Mouse (Mus musculus) MEL (cell line): ENCODE data around the gene Bmper. TPM values are rescaled to one million over a fixed set of nuclear protein-coding genes. Genes with fewer than 3 reads are reported as not detected.

Source experiments
- DNase-seq: peaks from one replicate; pipeline ENCODE4 v3.0.0; 2011; ENCODE audit warnings: low read depth, low spot score
- H3K27ac ChIP-seq: 2 replicates; pipeline ENCODE4 v1.5.1; 2012; ENCODE audit warnings: low read depth, mild to moderate bottlenecking, control low read depth, low read length, moderate library complexity; ENCODE audit not compliant: control insufficient read depth
- H3K27me3 ChIP-seq, 2 experiments: fragments of 150-350 bp in 1 of 2; sonication (generic) in 1 of 2; 2 replicates each; pipeline ENCODE4 v1.6.1; 2012; ENCODE audit warnings: low read length in 2 of 2, mild to moderate bottlenecking in 2 of 2, improper control_type of control experiment in 1 of 2, moderate library complexity in 1 of 2; ENCODE audit not compliant: insufficient read depth in 2 of 2, control insufficient read depth in 1 of 2
- H3K36me3 ChIP-seq, 2 experiments: 2 replicates each; pipeline ENCODE4 v1.6.1; 2012 to 2014; ENCODE audit warnings: low read length in 2 of 2, improper control_type of control experiment in 1 of 2, inconsistent platforms in 1 of 2, mild to moderate bottlenecking in 1 of 2; ENCODE audit not compliant: insufficient read depth in 2 of 2, control insufficient read depth in 1 of 2
- H3K4me1 ChIP-seq, 2 experiments: fragments of 150-350 bp in 1 of 2; sonication (generic) in 1 of 2; 2 replicates each; pipeline ENCODE4 v1.6.1; 2012; ENCODE audit warnings: low read length in 2 of 2, improper control_type of control experiment in 1 of 2, mild to moderate bottlenecking in 1 of 2; ENCODE audit not compliant: insufficient read depth in 2 of 2, control insufficient read depth in 1 of 2
- H3K4me3 ChIP-seq, 2 experiments: fragments of 150-350 bp in 1 of 2; sonication (generic) in 1 of 2; 2 replicates each; pipeline ENCODE4 v1.5.1; 2012; ENCODE audit warnings: low read depth in 2 of 2, low read length in 2 of 2, mild to moderate bottlenecking in 2 of 2, moderate library complexity in 2 of 2, control low read depth in 1 of 2, improper control_type of control experiment in 1 of 2; ENCODE audit not compliant: control insufficient read depth in 1 of 2, insufficient read depth in 1 of 2
- H3K79me2 ChIP-seq: 2 replicates; pipeline ENCODE4 v1.6.1; 2012; ENCODE audit warnings: mild to moderate bottlenecking, low read length, moderate library complexity; ENCODE audit not compliant: control insufficient read depth, poor library complexity, insufficient read depth
- H3K9ac ChIP-seq: 2 replicates; pipeline ENCODE4 v1.6.1; 2012; ENCODE audit warnings: low read depth, mild to moderate bottlenecking, control low read depth, low read length, moderate library complexity; ENCODE audit not compliant: control insufficient read depth, poor library complexity, severe bottlenecking
- H3K9me3 ChIP-seq: fragments of 150-350 bp; sonication (generic); replicated peaks from 2 replicates; pipeline ENCODE4 v1.6.1; 2012; ENCODE audit warnings: mild to moderate bottlenecking, low read length, improper control_type of control experiment, moderate library complexity; ENCODE audit not compliant: insufficient read depth
- BHLHE40 ChIP-seq: IDR thresholded peaks from 2 replicates; pipeline ENCODE4 v1.6.1; 2012; ENCODE audit warnings: low read depth, mild to moderate bottlenecking, inconsistent platforms, low read length, improper control_type of control experiment, borderline replicate concordance
- EP300 ChIP-seq, 2 experiments: IDR thresholded peaks; 2 replicates each; pipeline ENCODE4 v1.6.1; 2011; ENCODE audit warnings: improper control_type of control experiment in 2 of 2, low read length in 2 of 2, low read depth in 1 of 2, mild to moderate bottlenecking in 1 of 2
- JUND ChIP-seq: IDR thresholded peaks from 2 replicates; pipeline ENCODE4 v1.6.1; 2011; ENCODE audit warnings: low read depth, mild to moderate bottlenecking, improper control_type of control experiment, low read length
- KAT2A ChIP-seq: conservative IDR thresholded peaks from 2 replicates; pipeline ENCODE4 v1.6.1; 2012; ENCODE audit warnings: low read depth, low read length, improper control_type of control experiment, inconsistent platforms
- MAZ ChIP-seq: IDR thresholded peaks from 2 replicates; pipeline ENCODE4 v1.6.1; 2012; ENCODE audit warnings: low read depth, mild to moderate bottlenecking, inconsistent platforms, low read length, improper control_type of control experiment
- MXI1 ChIP-seq: IDR thresholded peaks from 2 replicates; pipeline ENCODE4 v1.6.1; 2011; ENCODE audit warnings: mild to moderate bottlenecking, low read depth, low read length, improper control_type of control experiment
- MYB ChIP-seq: IDR thresholded peaks from 2 replicates; pipeline ENCODE4 v1.6.1; 2011; ENCODE audit warnings: mild to moderate bottlenecking, low read depth, low read length, improper control_type of control experiment
- MYC ChIP-seq: IDR thresholded peaks from 2 replicates; pipeline ENCODE4 v1.6.1; 2011; ENCODE audit warnings: low read depth, mild to moderate bottlenecking, low read length, improper control_type of control experiment, moderate library complexity
- NRF1 ChIP-seq: IDR thresholded peaks from 2 replicates; pipeline ENCODE4 v1.6.1; 2014; ENCODE audit warnings: low read depth, mild to moderate bottlenecking, inconsistent platforms, low read length, improper control_type of control experiment, moderate library complexity; ENCODE audit not compliant: poor library complexity, insufficient read depth, severe bottlenecking
- POLR2AphosphoS2 ChIP-seq: IDR thresholded peaks from 2 replicates; pipeline ENCODE4 v1.6.1; 2011; ENCODE audit warnings: low read length, improper control_type of control experiment
- POLR2AphosphoS5 ChIP-seq: IDR thresholded peaks from 2 replicates; pipeline ENCODE4 v1.6.1; 2012; ENCODE audit warnings: low read depth, borderline replicate concordance, mild to moderate bottlenecking, inconsistent platforms, low read length, moderate library complexity, mixed read lengths
- SIN3A ChIP-seq: IDR thresholded peaks from 2 replicates; pipeline ENCODE4 v1.6.1; 2012; ENCODE audit warnings: low read length, improper control_type of control experiment, inconsistent platforms
- TAL1 ChIP-seq: IDR thresholded peaks from 2 replicates; pipeline ENCODE4 v1.6.1; 2012; ENCODE audit warnings: mild to moderate bottlenecking, inconsistent platforms, low read length, moderate library complexity, mixed read lengths
- USF1 ChIP-seq: IDR thresholded peaks from 2 replicates; pipeline ENCODE4 v1.6.1; 2014; ENCODE audit warnings: low read depth, mild to moderate bottlenecking, inconsistent platforms, low read length, improper control_type of control experiment, moderate library complexity
- USF2 ChIP-seq, 2 experiments: IDR thresholded peaks; 2 replicates each; pipeline ENCODE4 v1.6.1; 2011 to 2012; ENCODE audit warnings: improper control_type of control experiment in 2 of 2, low read length in 2 of 2, borderline replicate concordance in 1 of 2, inconsistent platforms in 1 of 2, low read depth in 1 of 2, mild to moderate bottlenecking in 1 of 2; ENCODE audit not compliant: insufficient read depth in 1 of 2
- ZNF384 ChIP-seq: IDR thresholded peaks from 2 replicates; pipeline ENCODE4 v1.6.1; 2012; ENCODE audit warnings: low read depth, mild to moderate bottlenecking, inconsistent platforms, low read length, improper control_type of control experiment
- polyA plus RNA-seq, 2 experiments: library from polyadenylated mRNA; stranded (reverse) in 1 of 2; unstranded in 1 of 2; fragments of >175 nt in 1 of 2; fragments of >200 nt in 1 of 2; gene quantifications; 2 replicates each; pipeline versions ENCODE4 v1.2.1 to v1.2.4; 2012; ENCODE audit warnings: low replicate concordance in 2 of 2, low read depth in 1 of 2; ENCODE audit not compliant: insufficient read length in 2 of 2, insufficient read depth in 1 of 2, missing spikeins in 1 of 2
- total RNA-seq: library from RNA; depleted of rRNA; stranded (reverse); fragments of 300-350 nt; gene quantifications from 2 replicates; pipeline ENCODE4 v1.2.3, GENCODE M21; 2012

Bmper gene
- total and polyA plus RNA-seq, 3 experiments, result not detected

DNA sequence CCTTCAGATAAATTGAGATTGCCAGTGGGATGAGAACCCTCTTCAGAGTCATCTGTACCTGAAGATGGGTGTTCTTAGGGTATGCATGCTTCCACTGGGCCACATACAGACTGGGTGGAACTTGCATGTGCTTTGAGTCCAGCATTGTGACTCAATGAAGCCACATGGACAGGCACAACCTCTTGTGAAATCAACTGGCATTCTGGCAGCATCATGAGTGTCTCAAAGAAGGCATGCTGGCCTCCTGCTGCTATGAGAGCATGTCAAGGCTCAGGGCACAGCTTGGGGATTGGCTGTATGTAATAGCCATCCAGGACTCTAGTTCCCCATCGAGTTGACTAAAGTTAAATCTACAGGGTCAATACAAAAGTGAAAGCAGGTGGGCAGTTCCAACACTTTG is 200.9 kb downstream of the Bmper start:
- H3K36me3 ChIP-seq, result no peaks in the 10 kb centered on the region
- no peaks in the 10 kb centered on the region for H3K79me2 ChIP-seq
- no peaks in the 10 kb centered on the region for H3K9me3 ChIP-seq
- no peak for DNase-seq
- no peak overlapping the region for H3K9ac ChIP-seq
- no peaks in the 10 kb centered on the region for H3K4me1 ChIP-seq
- H3K4me3 ChIP-seq, result no peak overlapping the region
- TF ChIP-seq BHLHE40 (no peak), MYC (no peak), MYB (no peak), USF2 (IDR thresholded peaks at IDR 0.05; ENCODE audit: borderline replicate concordance in 1 of 2, insufficient read depth in 1 of 2, low read depth in 1 of 2, low read length in 2 of 2) (no peak), SIN3A (no peak)
- no peak overlapping the region for H3K27ac ChIP-seq
- H3K27me3 ChIP-seq, result no peaks in the 10 kb centered on the region

DNA sequence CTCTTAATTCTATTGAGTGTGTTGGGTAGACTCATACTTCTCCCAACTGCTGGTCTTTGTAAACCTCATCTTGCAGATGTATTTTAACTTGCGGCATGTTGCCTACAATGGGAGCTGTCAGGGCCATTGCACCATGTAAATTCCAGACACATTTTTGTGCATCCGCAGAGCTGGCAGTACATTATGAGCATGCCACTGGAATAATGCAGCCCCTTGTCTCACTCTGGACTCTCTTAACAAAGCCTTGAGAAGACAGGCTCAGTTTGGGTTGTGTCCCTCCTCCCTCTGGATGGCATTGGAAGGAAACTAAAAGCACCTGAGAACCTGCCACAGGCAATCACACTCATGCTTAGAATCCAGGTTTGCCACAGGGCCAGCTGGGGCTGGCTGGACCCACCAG is 209.8 kb downstream of the Bmper start:
- no peaks in the 10 kb centered on the region for H3K4me1 ChIP-seq
- H3K27ac ChIP-seq, result no peak overlapping the region
- DNase-seq, result no peak
- no peaks in the 10 kb centered on the region for H3K27me3 ChIP-seq
- H3K36me3 ChIP-seq, result no peaks in the 10 kb centered on the region
- H3K9ac ChIP-seq, result no peak overlapping the region
- H3K79me2 ChIP-seq, result no peaks in the 10 kb centered on the region
- no peaks in the 10 kb centered on the region; the same call in 1 of the 2 replicates for H3K9me3 ChIP-seq
- TF ChIP-seq TAL1 (no peak), JUND (no peak), USF1 (no peak), ZNF384 (no peak), USF2 (IDR thresholded peaks at IDR 0.05; ENCODE audit: borderline replicate concordance in 1 of 2, insufficient read depth in 1 of 2, low read depth in 1 of 2, low read length in 2 of 2) (no peak), MAZ (no peak), MYC (no peak), POLR2AphosphoS2 (no peak), NRF1 (no peak), EP300 (IDR thresholded peaks at IDR 0.05; ENCODE audit: low read depth in 1 of 2, low read length in 2 of 2) (no peak), KAT2A (no peak), POLR2AphosphoS5 (no peak), MXI1 (no peak), MYB (no peak)
- no peak overlapping the region for H3K4me3 ChIP-seq
